Mouse (Mus musculus) heart, embryonic 14.5 days (tissue): ENCODE measurements around the gene Afap1l2. TPM values are rescaled to one million over a fixed set of nuclear protein-coding genes. Genes with fewer than 3 reads are reported as not detected.

Experiments used
- ATAC-seq: fragments of 200-750 bp; cut with Nextera tagmentation; 2 replicates; pipeline ENCODE4 v1.8.0; 2017; ENCODE audit warnings: low read depth, moderate TSS enrichment; ENCODE audit not compliant: insufficient number of reproducible peaks, insufficient read depth, low FRiP score
- H3K27ac ChIP-seq, 2 experiments: fragments of 200-500 bp in 1 of 2; fragments of 300-500 bp in 1 of 2; sonication (generic) in 1 of 2; replicated peaks in 1 of 2; 2 replicates each; pipeline ENCODE4 v1.5.1; 2012 to 2014; ENCODE audit warnings: low read depth in 2 of 2, low read length in 2 of 2, control low read depth in 1 of 2, mild to moderate bottlenecking in 1 of 2, mixed read lengths in 1 of 2; ENCODE audit not compliant: control insufficient read depth in 1 of 2, insufficient read depth in 1 of 2
- H3K27me3 ChIP-seq: fragments of 300-500 bp; sonication (generic); 2 replicates; pipeline ENCODE4 v1.6.1; 2014; ENCODE audit warnings: mild to moderate bottlenecking, low read length, control low read depth; ENCODE audit not compliant: control insufficient read depth, insufficient read depth
- H3K36me3 ChIP-seq: fragments of 300-500 bp; sonication (generic); 2 replicates; pipeline ENCODE4 v1.6.1; 2014; ENCODE audit warnings: mild to moderate bottlenecking, control low read depth, low read length, mixed read lengths; ENCODE audit not compliant: control insufficient read depth, insufficient read depth
- H3K4me1 ChIP-seq, 2 experiments: fragments of 200-500 bp in 1 of 2; fragments of 300-500 bp in 1 of 2; sonication (generic) in 1 of 2; 2 replicates each; pipeline ENCODE4 v1.6.1; 2012 to 2014; ENCODE audit warnings: low read length in 2 of 2, control low read depth in 1 of 2, mixed read lengths in 1 of 2; ENCODE audit not compliant: control insufficient read depth in 2 of 2, insufficient read depth in 2 of 2
- H3K4me2 ChIP-seq: fragments of 300-500 bp; sonication (generic); 2 replicates; pipeline ENCODE4 v1.6.1; 2014; ENCODE audit warnings: mild to moderate bottlenecking, low read length
- H3K4me3 ChIP-seq, 2 experiments: fragments of 200-500 bp in 1 of 2; fragments of 300-500 bp in 1 of 2; sonication (generic) in 1 of 2; 2 replicates each; pipeline ENCODE4 v1.5.1; 2012 to 2014; ENCODE audit warnings: low read length in 2 of 2, mild to moderate bottlenecking in 2 of 2, control low read depth in 1 of 2, low read depth in 1 of 2, moderate library complexity in 1 of 2; ENCODE audit not compliant: control insufficient read depth in 1 of 2, insufficient read depth in 1 of 2
- H3K9ac ChIP-seq: fragments of 300-500 bp; sonication (generic); 2 replicates; pipeline ENCODE4 v1.6.1; 2014; ENCODE audit warnings: mild to moderate bottlenecking, low read length
- H3K9me3 ChIP-seq: fragments of 300-500 bp; sonication (generic); 2 replicates; pipeline ENCODE4 v1.6.1; 2016; ENCODE audit warnings: low read length, control low read depth; ENCODE audit not compliant: control insufficient read depth
- WGBS: fragments of 180-500 bp; shearing (Covaris S2); extraction: QIAGEN DNeasy Blood & Tissue Kit; methylation state at CpG from one replicate; pipeline ENCODE4 v1.1.7; 2014; 5-methylcytosine and 5-hydroxymethylcytosine counted together
- polyA plus RNA-seq: library from polyadenylated mRNA; unstranded; fragments of >200 nt; fragmentation: Nextera tagmentation; extraction: Ambion mirVana; gene quantifications from 2 replicates; pipeline ENCODE4 v1.2.1, GENCODE M21; 2014

The Afap1l2 gene
- polyA plus RNA-seq, 1 experiment from 2014 or later = 0.84 TPM

- Histone ChIP-seq H3K27me3 (no peaks in the 10 kb centered on the region), H3K9me3 (no peaks in the 10 kb centered on the region), H3K36me3 (no peaks in the 10 kb centered on the region), H3K9ac (no peak overlapping the region), H3K27ac (no peak overlapping the region), H3K4me2 (no peak overlapping the region), H3K4me3 (no peak overlapping the region), H3K4me1 (peaks cover 4 to 14% of the 10 kb centered on the region in 2 experiments; a peak in 3 of 4 replicates)
- no peak for ATAC-seq
- WGBS = 94% methylated on average over 5 of the region's 5 CpGs
These were observed 70.1 kb downstream of the Afap1l2 start for GRCm38 (mm10) chr19:56937911-56938310.

DNA sequence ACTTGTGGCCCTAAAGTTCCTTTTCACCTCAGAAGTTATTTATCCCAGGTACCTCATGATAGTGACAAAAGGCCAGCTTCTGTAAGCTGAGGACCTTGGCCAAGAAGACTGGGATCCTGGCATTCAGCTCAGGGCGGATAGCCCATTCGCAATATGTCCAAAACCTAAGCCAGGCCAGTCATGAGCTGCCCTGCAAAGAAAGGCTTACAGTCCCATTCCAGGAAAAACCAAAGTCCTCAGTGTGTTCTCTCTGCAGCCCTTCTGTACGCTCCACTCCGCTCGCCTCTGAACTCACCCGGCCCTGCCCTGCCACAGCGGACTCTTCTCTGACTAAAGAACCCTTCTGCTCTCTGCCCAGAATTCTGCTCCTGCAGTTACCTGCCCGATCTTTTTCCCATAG, 71.8 kb downstream of the Afap1l2 start:
- Histone ChIP-seq H3K4me3 (no peak overlapping the region), H3K9me3 (no peaks in the 10 kb centered on the region), H3K4me2 (no peak overlapping the region), H3K27ac (no peak overlapping the region), H3K27me3 (no peaks in the 10 kb centered on the region), H3K4me1 (peaks cover 4 to 14% of the 10 kb centered on the region in 2 experiments; a peak in 3 of 4 replicates), H3K36me3 (no peaks in the 10 kb centered on the region), H3K9ac (no peak overlapping the region)
- 94% methylated on average over 8 of the region's 8 CpGs for WGBS
- ATAC-seq = no peak

DNA sequence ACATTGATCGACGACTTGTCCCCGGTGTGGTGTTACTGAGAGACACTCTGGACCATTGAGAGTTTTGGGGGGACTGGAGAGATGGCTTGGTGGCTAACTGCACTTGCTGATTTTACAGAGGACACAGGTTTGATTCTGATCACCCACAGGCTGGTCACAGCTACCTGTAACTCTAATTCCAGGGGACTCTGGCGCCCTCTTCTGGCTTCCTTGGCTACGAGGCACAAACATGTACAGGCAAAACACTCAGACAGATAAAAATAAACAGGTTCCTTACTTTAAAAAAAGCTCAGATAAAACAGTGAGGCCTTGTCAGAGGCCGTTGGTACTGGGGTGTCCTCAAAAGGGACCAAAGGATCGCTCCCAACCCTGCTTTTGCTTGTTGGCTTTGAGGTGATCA, 72.3 kb downstream of the Afap1l2 start:
- 78% methylated on average over 7 of the region's 7 CpGs for WGBS
- H3K27ac ChIP-seq = no peak overlapping the region
- ATAC-seq = no peak
- H3K9me3 ChIP-seq = no peaks in the 10 kb centered on the region
- H3K27me3 ChIP-seq = no peaks in the 10 kb centered on the region
- peaks cover 4 to 11% of the 10 kb centered on the region in 2 experiments; a peak in 3 of 4 replicates for H3K4me1 ChIP-seq
- no peak overlapping the region for H3K9ac ChIP-seq
- H3K36me3 ChIP-seq = no peaks in the 10 kb centered on the region
- no peak overlapping the region for H3K4me2 ChIP-seq
- H3K4me3 ChIP-seq = no peak overlapping the region

- no peak for ATAC-seq
- Histone ChIP-seq H3K4me1 (peaks cover 3 to 11% of the 10 kb centered on the region in 2 experiments; a peak in 3 of 4 replicates), H3K27ac (no peak overlapping the region), H3K4me2 (no peak overlapping the region), H3K27me3 (no peaks in the 10 kb centered on the region), H3K9ac (no peak overlapping the region), H3K4me3 (no peak overlapping the region), H3K36me3 (no peaks in the 10 kb centered on the region), H3K9me3 (no peaks in the 10 kb centered on the region)
- 85% methylated on average over 6 of the region's 6 CpGs for WGBS
These were observed 72.9 kb downstream of the Afap1l2 start for GRCm38 (mm10) chr19:56935111-56935510.

GRCm38 (mm10) chr19:56933800-56934199, 74.2 kb downstream of the Afap1l2 start:
- Histone ChIP-seq H3K4me1 (peaks cover 3 to 9% of the 10 kb centered on the region in 2 experiments; a peak in 2 of 4 replicates), H3K36me3 (no peaks in the 10 kb centered on the region), H3K4me2 (no peak overlapping the region), H3K9ac (no peak overlapping the region), H3K27me3 (no peaks in the 10 kb centered on the region), H3K9me3 (no peaks in the 10 kb centered on the region), H3K4me3 (no peak overlapping the region), H3K27ac (no peak overlapping the region)
- WGBS = 90% methylated on average over 3 of the region's 3 CpGs
- no peak for ATAC-seq

- Histone ChIP-seq H3K4me1 (peaks cover 0 to 4% of the 10 kb centered on the region in 2 experiments; a peak in 1 of 4 replicates), H3K9ac (no peak overlapping the region), H3K4me3 (no peak overlapping the region), H3K27me3 (no peaks in the 10 kb centered on the region), H3K36me3 (no peaks in the 10 kb centered on the region), H3K4me2 (no peak overlapping the region), H3K9me3 (no peaks in the 10 kb centered on the region), H3K27ac (no peak overlapping the region)
- ATAC-seq = no peak
- WGBS = 65% methylated on average over 9 of the region's 9 CpGs
These were observed 78.0 kb downstream of the Afap1l2 start for GRCm38 (mm10) chr19:56930029-56930428.

DNA sequence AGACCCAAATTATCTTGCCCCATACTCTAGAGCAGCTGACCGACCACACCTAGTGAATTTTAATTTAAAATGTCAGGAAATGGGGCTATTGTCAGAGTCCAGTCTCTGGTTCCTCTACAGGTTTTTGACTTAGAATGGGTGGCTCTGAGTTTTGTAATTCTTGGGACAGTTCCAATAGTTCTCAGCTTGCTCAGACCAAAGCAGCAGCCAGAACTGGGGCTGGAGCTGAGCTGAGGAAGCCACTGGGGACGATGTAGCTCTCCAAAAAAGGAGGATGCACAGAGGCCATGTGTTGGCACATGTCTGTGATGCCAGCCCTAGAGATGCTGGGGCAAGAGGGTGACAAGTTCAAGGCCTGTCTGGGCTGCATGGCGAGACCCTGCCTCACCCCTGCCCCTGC, 78.6 kb downstream of the Afap1l2 start:
- Histone ChIP-seq H3K36me3 (no peaks in the 10 kb centered on the region), H3K4me2 (no peak overlapping the region), H3K9ac (no peak overlapping the region), H3K27me3 (no peaks in the 10 kb centered on the region), H3K4me1 (peaks cover 0 to 4% of the 10 kb centered on the region in 2 experiments; a peak in 1 of 4 replicates), H3K27ac (no peak overlapping the region), H3K9me3 (no peaks in the 10 kb centered on the region), H3K4me3 (no peak overlapping the region)
- ATAC-seq = no peak
- 56% methylated on average over 3 of the region's 3 CpGs for WGBS

DNA sequence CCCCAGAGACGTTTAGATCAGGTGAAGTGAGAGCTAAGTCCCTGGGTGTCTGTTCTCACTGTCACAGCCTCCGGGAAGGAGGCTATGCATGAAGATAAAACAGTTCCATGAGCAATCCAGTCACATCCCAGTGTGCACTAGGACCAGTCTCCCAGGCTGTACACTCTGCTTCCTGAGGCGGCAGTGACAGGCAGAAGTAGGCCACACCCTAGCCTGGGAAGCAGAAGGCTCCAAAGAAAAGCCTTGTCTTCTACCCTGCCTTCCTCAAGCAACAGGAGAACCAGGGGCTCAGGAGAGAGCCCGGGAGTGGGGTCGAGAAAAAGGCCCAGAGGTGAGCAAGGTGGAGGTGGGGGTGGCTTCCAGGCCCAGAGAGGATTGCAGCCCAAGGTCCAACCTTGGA, 86.3 kb downstream of the Afap1l2 start:
- 51% methylated on average over 5 of the region's 5 CpGs for WGBS
- H3K9me3 ChIP-seq = no peaks in the 10 kb centered on the region

More for the DNA sequence above, 86.3 kb downstream of the Afap1l2 start:
- H3K9ac ChIP-seq = no peak overlapping the region
- no peak for ATAC-seq
- no peak overlapping the region for H3K4me3 ChIP-seq
- H3K27ac ChIP-seq = no peak overlapping the region
- H3K4me2 ChIP-seq = no peak overlapping the region
- H3K4me1 ChIP-seq = no peaks in the 10 kb centered on the region
- H3K27me3 ChIP-seq = no peaks in the 10 kb centered on the region
- H3K36me3 ChIP-seq = no peaks in the 10 kb centered on the region
